Mouse (Mus musculus) embryonic facial prominence, embryonic 13.5 days (tissue): ENCODE results near the gene Chkb. TPM values are rescaled to one million over a fixed set of nuclear protein-coding genes. Genes with fewer than 3 reads are reported as not detected.
A peak's percentile ranks its signal among the peaks of the same experiment; 100 is the strongest.
"Not testable (repeated sequence)": the region's sequence is repeated elsewhere in the genome, so short reads cannot be mapped to it uniquely, and the experiment has no call there.

ENCODE experiments used
- ATAC-seq: fragments of 200-750 bp; cut with Nextera tagmentation; 2 replicates; pipeline ENCODE4 v1.8.0; 2017; ENCODE audit warnings: low read depth; ENCODE audit not compliant: insufficient number of reproducible peaks, insufficient read depth, low FRiP score, low TSS enrichment
- H3K27ac ChIP-seq: fragments of 300-500 bp; sonication (generic); 2 replicates; pipeline ENCODE4 v1.5.1; 2015; ENCODE audit warnings: moderate library complexity, mild to moderate bottlenecking, inconsistent platforms
- H3K27me3 ChIP-seq: fragments of 300-500 bp; sonication (generic); 2 replicates; pipeline ENCODE4 v1.6.1; 2015; ENCODE audit warnings: mild to moderate bottlenecking, inconsistent platforms
- H3K36me3 ChIP-seq: fragments of 300-500 bp; sonication (generic); 2 replicates; pipeline ENCODE4 v1.6.1; 2015; ENCODE audit warnings: mild to moderate bottlenecking, inconsistent platforms
- H3K4me1 ChIP-seq: fragments of 300-500 bp; sonication (generic); 2 replicates; pipeline ENCODE4 v1.6.1; 2015; ENCODE audit warnings: inconsistent platforms
- H3K4me2 ChIP-seq: fragments of 300-500 bp; sonication (generic); 2 replicates; pipeline ENCODE4 v1.6.1; 2015; ENCODE audit warnings: moderate library complexity, mild to moderate bottlenecking, inconsistent platforms
- H3K4me3 ChIP-seq: fragments of 300-500 bp; sonication (generic); 2 replicates; pipeline ENCODE4 v1.5.1; 2015; ENCODE audit warnings: mild to moderate bottlenecking, inconsistent platforms
- H3K9ac ChIP-seq: fragments of 300-500 bp; sonication (generic); 2 replicates; pipeline ENCODE4 v1.6.1; 2015; ENCODE audit warnings: mild to moderate bottlenecking, inconsistent platforms
- H3K9me3 ChIP-seq: fragments of 300-500 bp; sonication (generic); 2 replicates; pipeline ENCODE4 v1.6.1; 2016; ENCODE audit warnings: inconsistent platforms
- WGBS: fragments of 180-500 bp; shearing (Covaris S2); methylation state at CpG from one replicate; pipeline ENCODE4 v1.1.7; 2015; ENCODE audit warnings: mixed read lengths; 5-methylcytosine and 5-hydroxymethylcytosine counted together
- polyA plus RNA-seq: library from polyadenylated mRNA; unstranded; fragments of >200 nt; fragmentation: Nextera tagmentation; extraction: Ambion mirVana; gene quantifications from 2 replicates; pipeline ENCODE4 v1.2.1, GENCODE M21; 2015

Gene Chkb
- polyA plus RNA-seq, 1 experiment from 2014 or later = 59.3 TPM

- H3K27me3 ChIP-seq = peaks cover 31% of the 10 kb centered on the region
- no peaks in the 10 kb centered on the region for H3K36me3 ChIP-seq
- H3K9ac ChIP-seq = no peak overlapping the region
- H3K27ac ChIP-seq = no peak overlapping the region
- peak overlapping the region; percentile 95 for H3K4me2 ChIP-seq
- 5% methylated on average over 24 of the region's 24 CpGs for WGBS
- peaks cover 13% of the 10 kb centered on the region for H3K4me1 ChIP-seq
- no peaks in the 10 kb centered on the region for H3K9me3 ChIP-seq
- ATAC-seq = 0 out of 2 replicates have a peak, but pooled peaks have one; percentile 33
- peak overlapping the region; percentile 52 for H3K4me3 ChIP-seq
These were observed 23.5 kb upstream of the Chkb start for GRCm38 (mm10) chr15:89452906-89453864.

GRCm38 (mm10) chr15:89442486-89443070 is 12.9 kb upstream of the Chkb start:
- Histone ChIP-seq H3K27ac (no peak overlapping the region), H3K4me1 (no peaks in the 10 kb centered on the region), H3K27me3 (no peaks in the 10 kb centered on the region), H3K9me3 (no peaks in the 10 kb centered on the region), H3K4me2 (no peak overlapping the region), H3K4me3 (no peak overlapping the region), H3K9ac (no peak overlapping the region), H3K36me3 (no peaks in the 10 kb centered on the region)
- ATAC-seq = no peak
- WGBS = 40% methylated on average over 8 of the region's 8 CpGs

GRCm38 (mm10) chr15:89435878-89436277 is 6.2 kb upstream of the Chkb start:
- H3K4me1 ChIP-seq = no peaks in the 10 kb centered on the region

GRCm38 (mm10) chr15:89434136-89434535 is 4.4 kb upstream of the Chkb start:
- H3K27me3 ChIP-seq = no peaks in the 10 kb centered on the region

More at GRCm38 (mm10) chr15:89435878-89436277, 6.2 kb upstream of the Chkb start:
- no peak overlapping the region for H3K4me3 ChIP-seq
- no peak overlapping the region for H3K9ac ChIP-seq
- no peak for ATAC-seq
- no peak overlapping the region for H3K27ac ChIP-seq
- no peaks in the 10 kb centered on the region for H3K36me3 ChIP-seq
- no peaks in the 10 kb centered on the region for H3K27me3 ChIP-seq
- WGBS = 88% methylated on average over 5 of the region's 5 CpGs
- no peaks in the 10 kb centered on the region for H3K9me3 ChIP-seq
- no peak overlapping the region for H3K4me2 ChIP-seq

GRCm38 (mm10) chr15:89432946-89433345 is 3.2 kb upstream of the Chkb start:
- H3K9ac ChIP-seq = no peak overlapping the region
- no peaks in the 10 kb centered on the region for H3K27me3 ChIP-seq
- WGBS = 70% methylated on average over 4 of the region's 4 CpGs
- no peak overlapping the region for H3K4me2 ChIP-seq
- H3K4me1 ChIP-seq = peaks cover 9% of the 10 kb centered on the region
- no peaks in the 10 kb centered on the region for H3K9me3 ChIP-seq
- H3K36me3 ChIP-seq = peaks cover 1% of the 10 kb centered on the region; the same call in 1 of the 2 replicates
- H3K27ac ChIP-seq = no peak overlapping the region
- no peak for ATAC-seq
- H3K4me3 ChIP-seq = no peak overlapping the region

More at GRCm38 (mm10) chr15:89434136-89434535, 4.4 kb upstream of the Chkb start:
- no peaks in the 10 kb centered on the region for H3K4me1 ChIP-seq
- H3K36me3 ChIP-seq = no peaks in the 10 kb centered on the region
- no peak overlapping the region for H3K9ac ChIP-seq
- no peak overlapping the region for H3K27ac ChIP-seq
- ATAC-seq = no peak
- H3K4me2 ChIP-seq = no peak overlapping the region
- H3K4me3 ChIP-seq = no peak overlapping the region
- WGBS = 57% methylated on average over 3 of the region's 3 CpGs
- no peaks in the 10 kb centered on the region for H3K9me3 ChIP-seq

- no peak for ATAC-seq
- 92% methylated on average over 6 of the region's 6 CpGs for WGBS
- H3K27me3 ChIP-seq = no peaks in the 10 kb centered on the region
- no peak overlapping the region for H3K4me2 ChIP-seq
- peaks cover 12% of the 10 kb centered on the region for H3K36me3 ChIP-seq
- no peak overlapping the region for H3K27ac ChIP-seq
- H3K4me3 ChIP-seq = no peak overlapping the region
- peaks cover 9% of the 10 kb centered on the region for H3K4me1 ChIP-seq
- no peaks in the 10 kb centered on the region for H3K9me3 ChIP-seq
- no peak overlapping the region for H3K9ac ChIP-seq
These were observed 2.1 kb upstream of the Chkb start for GRCm38 (mm10) chr15:89431806-89432205.

- peaks cover 9% of the 10 kb centered on the region for H3K4me1 ChIP-seq
- ATAC-seq = no peak
- H3K9ac ChIP-seq = no peak overlapping the region
- no peak overlapping the region for H3K4me2 ChIP-seq
- H3K4me3 ChIP-seq = no peak overlapping the region
- H3K27ac ChIP-seq = no peak overlapping the region
- H3K27me3 ChIP-seq = no peaks in the 10 kb centered on the region
- H3K9me3 ChIP-seq = no peaks in the 10 kb centered on the region
- 87% methylated on average over 3 of the region's 3 CpGs for WGBS
- H3K36me3 ChIP-seq = peaks cover 18% of the 10 kb centered on the region
These were observed 1.6 kb upstream of the Chkb start for GRCm38 (mm10) chr15:89431271-89431670.

- 80% methylated on average over 9 of the region's 9 CpGs for WGBS
- Histone ChIP-seq H3K4me2 (peak overlapping the region; percentile 73; the same call in 1 of the 2 replicates), H3K4me1 (peaks cover 12% of the 10 kb centered on the region), H3K36me3 (peaks cover 23% of the 10 kb centered on the region)
- not testable (repeated sequence) for ATAC-seq, H3K9me3 ChIP-seq, H3K4me3 ChIP-seq, H3K27me3 ChIP-seq, H3K9ac ChIP-seq, H3K27ac ChIP-seq
These were observed 1.1 kb upstream of the Chkb start for GRCm38 (mm10) chr15:89430771-89431170.

- WGBS = 45% methylated on average over 6 of the region's 6 CpGs
- no peaks in the 10 kb centered on the region for H3K27me3 ChIP-seq
- peak overlapping the region; percentile 81 for H3K4me3 ChIP-seq
- H3K9me3 ChIP-seq = no peaks in the 10 kb centered on the region
- H3K9ac ChIP-seq = peak overlapping the region; percentile 81
- H3K27ac ChIP-seq = peak overlapping the region; percentile 98
- peak overlapping the region; percentile 73 for H3K4me2 ChIP-seq
- peaks cover 25% of the 10 kb centered on the region for H3K36me3 ChIP-seq
- peaks cover 16% of the 10 kb centered on the region for H3K4me1 ChIP-seq
- ATAC-seq = no peak
These were observed 633 bp upstream of the Chkb start for GRCm38 (mm10) chr15:89430341-89430740.

GRCm38 (mm10) chr15:89428821-89429351 is 822 bp downstream of the Chkb start:
- H3K27me3 ChIP-seq = no peaks in the 10 kb centered on the region
- H3K27ac ChIP-seq = peak overlapping the region; percentile 98
- H3K4me1 ChIP-seq = peaks cover 16% of the 10 kb centered on the region
- H3K4me2 ChIP-seq = peak overlapping the region; percentile 73
- peak overlapping the region; percentile 81 for H3K9ac ChIP-seq
- peak overlapping the region; percentile 81 for H3K4me3 ChIP-seq
- peak; percentile 33 for ATAC-seq
- H3K9me3 ChIP-seq = no peaks in the 10 kb centered on the region
- peaks cover 33% of the 10 kb centered on the region for H3K36me3 ChIP-seq
- 4% methylated on average over 21 of the region's 22 CpGs for WGBS

- Histone ChIP-seq H3K9ac (peak overlapping the region; percentile 81), H3K9me3 (no peaks in the 10 kb centered on the region), H3K4me3 (peak overlapping the region; percentile 81), H3K36me3 (peaks cover 36% of the 10 kb centered on the region), H3K4me2 (peak overlapping the region; percentile 73), H3K27me3 (no peaks in the 10 kb centered on the region), H3K27ac (no peak overlapping the region), H3K4me1 (peaks cover 16% of the 10 kb centered on the region)
- no peak for ATAC-seq
- WGBS = 85% methylated on average over 19 of the region's 19 CpGs
These were observed 1.4 kb downstream of the Chkb start for GRCm38 (mm10) chr15:89428136-89428790.
